Mouse (Mus musculus) testis, adult 2 months (tissue): ENCODE data around the gene Olfr643. TPM values are rescaled to one million over a fixed set of nuclear protein-coding genes. Genes with fewer than 3 reads are reported as not detected.
A peak's percentile ranks its signal among the peaks of the same experiment; 100 is the strongest.

Experiments used
- H3K27ac ChIP-seq: fragments of 200-500 bp; 2 replicates; pipeline ENCODE4 v1.5.1; 2012; ENCODE audit warnings: low read depth, low read length; ENCODE audit not compliant: control insufficient read depth, insufficient read depth
- H3K27me3 ChIP-seq: fragments of 200-500 bp; 2 replicates; pipeline ENCODE4 v1.6.1; 2012; ENCODE audit warnings: mild to moderate bottlenecking, low read length, moderate library complexity; ENCODE audit not compliant: control insufficient read depth, insufficient read depth
- H3K36me3 ChIP-seq: fragments of 200-500 bp; 2 replicates; pipeline ENCODE4 v1.6.1; 2012; ENCODE audit warnings: mild to moderate bottlenecking, low read length; ENCODE audit not compliant: control insufficient read depth, insufficient read depth
- H3K4me1 ChIP-seq: fragments of 200-500 bp; 2 replicates; pipeline ENCODE4 v1.6.1; 2012; ENCODE audit warnings: low read length; ENCODE audit not compliant: control insufficient read depth, insufficient read depth
- H3K4me3 ChIP-seq: fragments of 200-500 bp; 2 replicates; pipeline ENCODE4 v1.5.1; 2012; ENCODE audit warnings: low read depth, mild to moderate bottlenecking, low read length, moderate library complexity, mixed read lengths; ENCODE audit not compliant: control insufficient read depth
- CTCF ChIP-seq: fragments of 200-500 bp; IDR thresholded peaks from 2 replicates; pipeline ENCODE4 v1.5.1; 2012; ENCODE audit warnings: low read depth, mild to moderate bottlenecking, inconsistent platforms, low read length, moderate library complexity; ENCODE audit not compliant: control insufficient read depth, insufficient read depth, insufficient replicate concordance
- POLR2A ChIP-seq: fragments of 200-500 bp; IDR thresholded peaks from 2 replicates; pipeline ENCODE4 v1.6.1; 2012; ENCODE audit warnings: low read depth, mild to moderate bottlenecking, inconsistent platforms, low read length, moderate library complexity; ENCODE audit not compliant: control insufficient read depth
- polyA plus RNA-seq: library from polyadenylated mRNA; depleted of rRNA; stranded (reverse); fragments of >200 nt; gene quantifications from 2 replicates; pipeline ENCODE4 v1.2.3, GENCODE M21; 2012

The Olfr643 gene
- polyA plus RNA-seq, 1 experiment = 0.51 TPM

DNA sequence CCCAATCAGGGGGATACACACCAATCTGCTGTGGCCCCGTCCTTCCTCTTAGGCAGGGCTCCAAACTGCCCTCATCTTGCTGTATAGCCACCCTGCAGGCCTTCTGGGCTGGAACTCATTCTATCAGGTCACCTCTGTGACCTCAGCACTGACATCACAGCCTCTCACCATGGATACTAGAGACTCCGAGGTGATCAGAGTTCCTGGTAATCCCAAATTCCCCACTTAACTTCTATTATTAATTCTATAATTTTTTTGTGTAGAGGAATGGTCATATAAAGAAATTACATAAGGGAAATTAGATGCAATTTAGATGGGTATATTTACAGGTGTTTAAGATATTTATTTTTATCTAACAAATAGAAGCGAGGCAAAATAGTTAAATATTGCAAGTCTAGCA is 6.0 kb upstream of the Olfr643 start, which contains the start of gene Ubqln3:
TSS of gene Ubqln3 (minus strand) at position 101 of the 400 bp plus-strand sequence.
- peak within 1 kb of the TSS; percentile 52; the same call in 1 of the 2 replicates for H3K27ac ChIP-seq
- H3K4me3 ChIP-seq = peak within 1 kb of the TSS; percentile 64
- H3K4me1 ChIP-seq = no peaks in the 10 kb centered on the region
- no peaks in the 10 kb centered on the region for H3K36me3 ChIP-seq
- H3K27me3 ChIP-seq = no peaks in the 10 kb centered on the region
- TF ChIP-seq POLR2A (peak; percentile 57; the same call in 1 of the 2 replicates), CTCF (no peak)

DNA sequence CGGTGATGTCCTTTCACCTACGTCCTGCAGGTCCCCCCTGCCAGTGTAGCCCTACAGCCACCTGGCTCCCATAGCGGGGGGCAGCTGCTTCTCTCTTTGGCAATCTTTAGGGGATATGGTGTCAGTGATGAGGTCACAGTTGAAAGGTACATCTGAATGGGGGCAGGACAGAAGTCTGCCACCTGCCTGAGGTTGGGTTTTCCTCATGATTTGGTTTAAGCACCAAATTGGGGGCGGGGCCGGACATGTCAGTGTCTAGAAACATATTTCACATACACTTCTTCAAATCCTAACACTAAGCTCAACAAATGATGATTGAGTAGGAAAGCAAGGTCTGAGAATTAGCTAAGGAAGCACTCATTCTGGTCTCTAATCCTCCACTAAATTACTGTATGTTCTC is 7.5 kb downstream of the Olfr643 start, which contains the start of gene Ubqln5:
TSS of gene Ubqln5 (minus strand) at position 101 of the 400 bp plus-strand sequence.
- Histone ChIP-seq H3K4me3 (peak within 1 kb of the TSS; percentile 77), H3K27ac (no peak within 1 kb of the TSS), H3K27me3 (no peaks in the 10 kb centered on the region), H3K4me1 (no peaks in the 10 kb centered on the region; the same call in 1 of the 2 replicates), H3K36me3 (no peaks in the 10 kb centered on the region)
- peak; percentile 22; the same call in 1 of the 2 replicates for TF ChIP-seq POLR2A
- no peak for TF ChIP-seq CTCF

DNA sequence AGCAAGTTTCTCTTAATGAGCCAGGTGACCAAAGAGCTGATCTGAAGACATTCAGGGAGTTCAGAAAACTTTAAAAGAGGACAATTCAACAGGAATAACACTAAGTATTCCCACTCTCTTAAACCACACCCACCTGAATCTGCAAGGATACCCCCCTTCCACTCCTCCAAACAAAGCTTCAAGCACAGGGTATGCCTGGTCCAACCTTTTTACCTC is 32.5 kb downstream of the Olfr643 start, which contains the start of gene Olfr646:
TSS of gene Olfr646 (plus strand) at position 117 of the 216 bp plus-strand sequence.
- Histone ChIP-seq H3K27ac (no peak within 1 kb of the TSS), H3K4me1 (no peaks in the 10 kb centered on the region), H3K36me3 (no peaks in the 10 kb centered on the region), H3K4me3 (no peak within 1 kb of the TSS), H3K27me3 (no peaks in the 10 kb centered on the region)
- no peak for TF ChIP-seq CTCF
- TF ChIP-seq POLR2A = no peak

DNA sequence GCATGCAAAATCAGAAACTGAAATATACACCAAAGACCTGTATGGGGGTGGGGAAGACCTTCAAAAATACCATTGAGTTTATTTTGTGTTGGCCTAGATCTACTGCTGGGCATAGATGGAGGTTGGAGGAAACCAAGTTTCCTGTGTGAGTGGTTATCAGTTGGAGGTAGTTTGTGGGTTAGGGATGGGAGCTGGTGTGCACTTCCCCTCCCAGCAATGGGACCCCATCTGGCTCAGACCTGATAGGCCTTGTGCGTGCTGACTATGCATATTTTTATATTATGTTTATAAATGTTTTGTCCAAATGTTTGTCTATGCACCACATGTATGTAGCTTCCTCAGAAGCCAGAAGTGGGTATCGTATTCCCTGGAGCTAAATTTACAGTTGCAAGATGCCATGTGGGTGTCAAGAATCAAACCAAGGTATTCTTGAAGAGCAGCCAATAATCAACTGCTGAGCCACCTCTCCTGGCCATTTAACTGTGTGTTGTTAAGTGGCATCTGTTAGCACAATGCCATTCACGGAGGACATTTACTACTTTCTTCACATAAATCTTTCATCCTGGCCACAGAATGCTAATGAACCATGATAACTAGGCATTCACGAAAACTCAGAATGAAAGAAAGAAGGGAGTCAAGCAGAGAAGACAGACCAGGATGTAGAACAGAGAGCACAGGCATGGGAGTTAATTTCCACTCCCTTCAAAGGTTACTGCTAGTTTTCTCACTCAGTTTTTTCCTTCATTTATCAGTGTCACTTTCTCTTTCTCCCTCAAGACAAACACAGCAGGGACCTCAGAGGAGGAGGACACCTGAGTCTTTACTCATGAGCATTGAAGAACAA is 33.1 kb downstream of the Olfr643 start:
- H3K36me3 ChIP-seq = no peaks in the 10 kb centered on the region

DNA sequence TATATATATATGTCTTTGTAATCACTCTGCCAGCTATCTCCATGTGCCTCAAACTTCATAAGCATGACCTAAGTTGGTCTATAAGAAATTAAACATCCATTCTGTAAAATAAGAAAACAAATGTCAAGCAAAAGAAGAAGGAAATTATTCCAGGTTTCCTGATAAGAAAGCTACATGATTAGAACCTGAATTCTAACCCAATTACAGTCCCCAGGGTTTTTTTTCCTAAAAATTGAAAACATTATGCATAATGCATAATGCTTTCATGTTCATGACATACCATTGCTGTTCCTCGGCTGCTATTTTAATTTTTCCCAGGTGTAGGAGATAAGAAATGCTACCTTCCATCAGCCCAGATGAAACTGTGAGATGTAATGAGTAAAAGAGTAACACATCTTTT is 51.8 kb downstream of the Olfr643 start, which contains the start of gene Olfr645:
TSS of gene Olfr645 (minus strand) at position 101 of the 400 bp plus-strand sequence.
- TF ChIP-seq CTCF (no peak), POLR2A (no peak)
- Histone ChIP-seq H3K27me3 (no peaks in the 10 kb centered on the region), H3K4me3 (no peak within 1 kb of the TSS), H3K4me1 (no peaks in the 10 kb centered on the region), H3K36me3 (no peaks in the 10 kb centered on the region), H3K27ac (no peak within 1 kb of the TSS)

More for the DNA sequence above, 33.1 kb downstream of the Olfr643 start:
- TF ChIP-seq POLR2A (no peak), CTCF (no peak)
- Histone ChIP-seq H3K27me3 (no peaks in the 10 kb centered on the region), H3K27ac (no peak overlapping the region), H3K4me3 (no peak overlapping the region), H3K4me1 (no peaks in the 10 kb centered on the region)

DNA sequence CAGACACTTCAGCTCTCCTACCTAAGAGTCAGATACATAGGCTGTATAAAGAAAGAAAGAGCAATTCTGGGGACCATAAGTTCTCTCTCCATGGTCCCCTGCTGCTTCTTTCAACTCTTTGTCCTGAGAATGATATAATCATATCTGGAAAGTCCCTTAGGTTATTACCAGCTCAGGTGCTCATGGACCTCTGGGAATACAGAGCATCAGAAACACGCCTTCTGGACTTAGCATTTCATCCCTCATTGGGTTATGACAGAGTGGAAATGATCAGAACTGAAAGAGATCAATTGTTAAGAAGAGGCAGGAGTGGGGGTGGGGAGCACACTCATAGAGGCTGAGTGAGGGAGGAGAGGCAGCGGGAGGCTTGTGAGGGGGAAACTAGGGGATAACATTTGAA is 65.4 kb downstream of the Olfr643 start, which contains the start of gene Olfr644:
TSS of gene Olfr644 (minus strand) at position 101 of the 400 bp plus-strand sequence.
- H3K4me1 ChIP-seq = no peaks in the 10 kb centered on the region
- no peak within 1 kb of the TSS for H3K27ac ChIP-seq
- no peaks in the 10 kb centered on the region for H3K36me3 ChIP-seq
- H3K27me3 ChIP-seq = no peaks in the 10 kb centered on the region
- TF ChIP-seq POLR2A (no peak), CTCF (no peak)
- no peak within 1 kb of the TSS for H3K4me3 ChIP-seq

DNA sequence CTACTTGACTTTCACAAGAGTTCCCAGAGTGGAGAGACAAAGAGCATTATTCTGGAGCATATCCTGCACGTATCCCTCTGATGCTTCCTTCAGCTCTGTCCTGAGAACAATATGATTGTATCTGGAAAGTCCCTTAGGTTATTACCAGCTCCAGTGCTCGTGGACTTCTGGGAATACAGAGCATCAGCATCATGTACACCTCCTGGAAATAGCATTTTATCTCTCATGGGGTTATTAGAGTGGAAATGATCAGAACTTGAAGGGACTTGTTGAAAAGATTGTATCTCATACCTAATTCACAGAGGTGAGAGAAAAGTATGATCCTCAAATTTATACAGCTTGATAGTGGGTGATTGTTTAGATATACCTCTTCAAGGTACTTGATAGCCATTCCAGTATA is 75.9 kb downstream of the Olfr643 start, which contains the start of gene 4930516K23Rik:
TSS of gene 4930516K23Rik (minus strand) at position 101 of the 400 bp plus-strand sequence.
- Histone ChIP-seq H3K27me3 (no peaks in the 10 kb centered on the region), H3K36me3 (no peaks in the 10 kb centered on the region), H3K4me3 (no peak within 1 kb of the TSS), H3K4me1 (no peaks in the 10 kb centered on the region), H3K27ac (no peak within 1 kb of the TSS)
- no peak for TF ChIP-seq CTCF
- TF ChIP-seq POLR2A = no peak
